Mouse (Mus musculus) forebrain, embryonic 11.5 days (tissue): ENCODE data around the gene Ap1g2. TPM values are rescaled to one million over a fixed set of nuclear protein-coding genes. Genes with fewer than 3 reads are reported as not detected.

Experiments used
- ATAC-seq: fragments of 200-750 bp; cut with Nextera tagmentation; replicated peaks from 2 replicates; pipeline ENCODE4 v1.8.0; 2017; ENCODE audit warnings: moderate TSS enrichment; ENCODE audit not compliant: low FRiP score
- DNase-seq: peaks from one replicate; pipeline ENCODE4 v3.0.0-alpha.2; 2017; ENCODE audit warnings: low spot score
- H3K27ac ChIP-seq: fragments of 300-500 bp; sonication (generic); 2 replicates; pipeline ENCODE4 v1.5.1; 2014; ENCODE audit warnings: low read depth, low read length
- H3K27me3 ChIP-seq: fragments of 300-500 bp; sonication (generic); 2 replicates; pipeline ENCODE4 v1.6.1; 2014; ENCODE audit warnings: mild to moderate bottlenecking, low read length, mixed read lengths; ENCODE audit not compliant: control insufficient read depth, insufficient read depth
- H3K36me3 ChIP-seq: fragments of 300-500 bp; sonication (generic); 2 replicates; pipeline ENCODE4 v1.6.1; 2014; ENCODE audit warnings: mild to moderate bottlenecking, low read length, moderate library complexity, mixed read lengths; ENCODE audit not compliant: control insufficient read depth, insufficient read depth
- H3K4me1 ChIP-seq: fragments of 300-500 bp; sonication (generic); replicated peaks from 2 replicates; pipeline ENCODE4 v1.6.1; 2014; ENCODE audit warnings: low read length, mixed read lengths; ENCODE audit not compliant: control insufficient read depth, insufficient read depth
- H3K4me2 ChIP-seq: fragments of 300-500 bp; sonication (generic); 2 replicates; pipeline ENCODE4 v1.6.1; 2014; ENCODE audit warnings: low read depth, mild to moderate bottlenecking, low read length, moderate library complexity, mixed read lengths; ENCODE audit not compliant: severe bottlenecking
- H3K4me3 ChIP-seq: fragments of 300-500 bp; sonication (generic); 2 replicates; pipeline ENCODE4 v1.5.1; 2014; ENCODE audit warnings: low read depth, low read length
- H3K9ac ChIP-seq: fragments of 300-500 bp; sonication (generic); 2 replicates; pipeline ENCODE4 v1.6.1; 2014; ENCODE audit warnings: low read length
- H3K9me3 ChIP-seq: fragments of 300-500 bp; sonication (generic); 2 replicates; pipeline ENCODE4 v1.6.1; 2016; ENCODE audit warnings: low read length, mixed read lengths; ENCODE audit not compliant: control insufficient read depth
- WGBS: fragments of 180-500 bp; shearing (Covaris S2); extraction: QIAGEN DNeasy Blood & Tissue Kit; methylation state at CpG from one replicate; pipeline ENCODE4 v1.1.7; 2014; 5-methylcytosine and 5-hydroxymethylcytosine counted together
- polyA plus RNA-seq: library from polyadenylated mRNA; unstranded; fragments of >200 nt; fragmentation: Nextera tagmentation; extraction: Ambion mirVana; gene quantifications from 2 replicates; pipeline ENCODE4 v1.2.1, GENCODE M21; 2014

Ap1g2 gene
- polyA plus RNA-seq, 1 experiment from 2014 or later = 13.9 TPM

GRCm38 (mm10) chr14:55077481-55078365 is 28.7 kb downstream of the Ap1g2 start:
- Histone ChIP-seq H3K27me3 (no peaks in the 10 kb centered on the region; the same call in 1 of the 2 replicates), H3K4me1 (peaks cover 15% of the 10 kb centered on the region; the same call in 1 of the 2 replicates), H3K4me2 (peak overlapping the region; percentile 18; the same call in 1 of the 2 replicates), H3K9me3 (no peaks in the 10 kb centered on the region), H3K36me3 (no peaks in the 10 kb centered on the region), H3K4me3 (no peak overlapping the region), H3K27ac (0 out of 2 replicates have a peak overlapping the region, but pooled peaks have one; percentile 18), H3K9ac (no peak overlapping the region; the same call in 1 of the 2 replicates)
- DNase-seq (no peak), ATAC-seq (peak; percentile 40; the same call in 1 of the 2 replicates)
- whole genome bisulfite sequencing = 11% methylated on average over 15 of the region's 15 CpGs

- H3K4me2 ChIP-seq = no peak overlapping the region
- H3K4me3 ChIP-seq = no peak overlapping the region
- peaks cover 15% of the 10 kb centered on the region; the same call in 1 of the 2 replicates for H3K4me1 ChIP-seq
- no peak for ATAC-seq
- H3K9me3 ChIP-seq = no peaks in the 10 kb centered on the region
- H3K27me3 ChIP-seq = no peaks in the 10 kb centered on the region; the same call in 1 of the 2 replicates
- H3K36me3 ChIP-seq = no peaks in the 10 kb centered on the region
- no peak overlapping the region for H3K27ac ChIP-seq
- no peak overlapping the region for H3K9ac ChIP-seq
- WGBS = 69% methylated on average over 3 of the region's 3 CpGs
- no peak for DNase-seq
These were observed 29.4 kb downstream of the Ap1g2 start for GRCm38 (mm10) chr14:55076956-55077355.

- Histone ChIP-seq H3K36me3 (no peaks in the 10 kb centered on the region; the same call in 1 of the 2 replicates), H3K4me3 (no peak overlapping the region), H3K4me1 (peaks cover 15% of the 10 kb centered on the region; the same call in 1 of the 2 replicates), H3K9ac (no peak overlapping the region), H3K4me2 (no peak overlapping the region), H3K9me3 (no peaks in the 10 kb centered on the region), H3K27me3 (no peaks in the 10 kb centered on the region; the same call in 1 of the 2 replicates), H3K27ac (no peak overlapping the region)
- no peak for ATAC-seq
- 73% methylated on average over 6 of the region's 6 CpGs for WGBS
- no peak for DNase-seq
These were observed 30.2 kb downstream of the Ap1g2 start for GRCm38 (mm10) chr14:55076224-55076623.

GRCm38 (mm10) chr14:55074416-55074815 is 32.0 kb downstream of the Ap1g2 start:
- 93% methylated on average over 12 of the region's 12 CpGs for WGBS
- no peaks in the 10 kb centered on the region for H3K9me3 ChIP-seq
- H3K9ac ChIP-seq = no peak overlapping the region
- no peaks in the 10 kb centered on the region; the same call in 1 of the 2 replicates for H3K36me3 ChIP-seq
- no peak overlapping the region for H3K27ac ChIP-seq
- no peaks in the 10 kb centered on the region; the same call in 1 of the 2 replicates for H3K27me3 ChIP-seq
- ATAC-seq (no peak), DNase-seq (no peak)
- H3K4me1 ChIP-seq = peaks cover 14% of the 10 kb centered on the region; the same call in 1 of the 2 replicates
- no peak overlapping the region for H3K4me2 ChIP-seq
- no peak overlapping the region for H3K4me3 ChIP-seq

GRCm38 (mm10) chr14:55071756-55072155 is 34.6 kb downstream of the Ap1g2 start:
- H3K27ac ChIP-seq = no peak overlapping the region
- H3K9ac ChIP-seq = no peak overlapping the region; the same call in 1 of the 2 replicates
- no peaks in the 10 kb centered on the region for H3K9me3 ChIP-seq
- no peak overlapping the region for H3K4me3 ChIP-seq
- H3K4me1 ChIP-seq = no peaks in the 10 kb centered on the region; the same call in 1 of the 2 replicates
- H3K27me3 ChIP-seq = no peaks in the 10 kb centered on the region; the same call in 1 of the 2 replicates
- ATAC-seq = no peak
- WGBS = 32% methylated on average over 19 of the region's 19 CpGs
- no peak for DNase-seq
- peaks cover under 1% of the 10 kb centered on the region; the same call in 1 of the 2 replicates for H3K36me3 ChIP-seq
- H3K4me2 ChIP-seq = no peak overlapping the region

GRCm38 (mm10) chr14:55066042-55066441 is 40.4 kb downstream of the Ap1g2 start:
- Histone ChIP-seq H3K9me3 (no peaks in the 10 kb centered on the region), H3K4me3 (no peak overlapping the region), H3K4me1 (peaks cover 5% of the 10 kb centered on the region), H3K27me3 (no peaks in the 10 kb centered on the region), H3K4me2 (no peak overlapping the region), H3K36me3 (peaks cover 6% of the 10 kb centered on the region; the same call in 1 of the 2 replicates), H3K27ac (no peak overlapping the region), H3K9ac (no peak overlapping the region)
- DNase-seq = no peak
- no peak for ATAC-seq
- WGBS = 89% methylated on average over 8 of the region's 8 CpGs

GRCm38 (mm10) chr14:55065391-55065790 is 41.0 kb downstream of the Ap1g2 start:
- ATAC-seq (no peak), DNase-seq (no peak)
- no peak overlapping the region for H3K27ac ChIP-seq
- H3K4me3 ChIP-seq = no peak overlapping the region
- H3K36me3 ChIP-seq = peaks cover 6% of the 10 kb centered on the region; the same call in 1 of the 2 replicates
- no peak overlapping the region for H3K9ac ChIP-seq
- H3K9me3 ChIP-seq = no peaks in the 10 kb centered on the region
- no peak overlapping the region for H3K4me2 ChIP-seq
- no peaks in the 10 kb centered on the region for H3K27me3 ChIP-seq
- WGBS = 91% methylated on average over 13 of the region's 13 CpGs
- peaks cover 5% of the 10 kb centered on the region for H3K4me1 ChIP-seq

- Histone ChIP-seq H3K36me3 (peaks cover 6% of the 10 kb centered on the region; the same call in 1 of the 2 replicates), H3K9me3 (no peaks in the 10 kb centered on the region), H3K27me3 (no peaks in the 10 kb centered on the region), H3K4me2 (no peak overlapping the region), H3K27ac (no peak overlapping the region), H3K9ac (no peak overlapping the region), H3K4me3 (no peak overlapping the region), H3K4me1 (peaks cover 7% of the 10 kb centered on the region)
- DNase-seq (no peak), ATAC-seq (no peak)
- WGBS = 84% methylated on average over 35 of the region's 35 CpGs
These were observed 41.7 kb downstream of the Ap1g2 start for GRCm38 (mm10) chr14:55064481-55065370.
